Mouse (Mus musculus) liver, adult 2 months (tissue): ENCODE data around the gene Slc13a5. TPM values are rescaled to one million over a fixed set of nuclear protein-coding genes. Genes with fewer than 3 reads are reported as not detected.
A peak's percentile ranks its signal among the peaks of the same experiment; 100 is the strongest.

Experiments used
- DNase-seq: peaks from one replicate; pipeline ENCODE4 v3.0.0-alpha.2; 2011; ENCODE audit warnings: low read depth, low spot score; ENCODE audit errors: extremely low read depth
- H3K27ac ChIP-seq: fragments of 200-500 bp; replicated peaks from 2 replicates; pipeline ENCODE4 v1.5.1; 2012; ENCODE audit warnings: low read depth, mild to moderate bottlenecking, control low read depth, inconsistent platforms, low read length; ENCODE audit not compliant: insufficient read depth
- H3K27me3 ChIP-seq: fragments of 200-500 bp; 2 replicates; pipeline ENCODE4 v1.6.1; 2012; ENCODE audit warnings: mild to moderate bottlenecking, moderate library complexity, low read length, inconsistent platforms; ENCODE audit not compliant: control insufficient read depth, insufficient read depth
- H3K36me3 ChIP-seq: fragments of 200-500 bp; 2 replicates; pipeline ENCODE4 v1.6.1; 2012; ENCODE audit warnings: low read length, inconsistent platforms; ENCODE audit not compliant: control insufficient read depth, insufficient read depth
- H3K4me1 ChIP-seq: fragments of 200-500 bp; 2 replicates; pipeline ENCODE4 v1.6.1; 2011; ENCODE audit warnings: low read length; ENCODE audit not compliant: control insufficient read depth, insufficient read depth
- H3K4me3 ChIP-seq: fragments of 200-500 bp; 2 replicates; pipeline ENCODE4 v1.5.1; 2011; ENCODE audit warnings: low read depth, mild to moderate bottlenecking, control low read depth, low read length, moderate library complexity; ENCODE audit not compliant: insufficient read depth
- H3K79me2 ChIP-seq: fragments of 200-500 bp; 2 replicates; pipeline ENCODE4 v1.6.1; 2012; ENCODE audit warnings: inconsistent platforms, mild to moderate bottlenecking, low read length, moderate library complexity; ENCODE audit not compliant: control insufficient read depth, insufficient read depth
- H3K9ac ChIP-seq: fragments of 200-500 bp; 2 replicates; pipeline ENCODE4 v1.6.1; 2012; ENCODE audit warnings: low read depth, mild to moderate bottlenecking, control low read depth, inconsistent platforms, low read length
- CTCF ChIP-seq: fragments of 200-500 bp; IDR thresholded peaks from 2 replicates; pipeline ENCODE4 v1.5.1; 2011; ENCODE audit warnings: low read depth, low read length, control low read depth
- POLR2A ChIP-seq: fragments of 200-500 bp; IDR thresholded peaks from 2 replicates; pipeline ENCODE4 v1.6.1; 2011; ENCODE audit warnings: low read length, control low read depth; ENCODE audit not compliant: insufficient read depth; ENCODE audit errors: extremely low read depth
- WGBS: fragments of 180-500 bp; shearing (Covaris S2); methylation state at CpG from one replicate; pipeline ENCODE4 v1.1.7; 2018; 5-methylcytosine and 5-hydroxymethylcytosine counted together
- polyA plus RNA-seq: library from polyadenylated mRNA; depleted of rRNA; stranded (reverse); fragments of >200 nt; gene quantifications from 2 replicates; pipeline ENCODE4 v1.2.3, GENCODE M21; 2012
- total RNA-seq: library from RNA; depleted of rRNA; stranded (reverse); fragments of >200 nt; gene quantifications from 2 replicates; pipeline ENCODE4 v1.2.3, GENCODE M21; 2014

Slc13a5 gene
- total and polyA plus RNA-seq, 2 experiments: 1.1 to 1.6 TPM

DNA sequence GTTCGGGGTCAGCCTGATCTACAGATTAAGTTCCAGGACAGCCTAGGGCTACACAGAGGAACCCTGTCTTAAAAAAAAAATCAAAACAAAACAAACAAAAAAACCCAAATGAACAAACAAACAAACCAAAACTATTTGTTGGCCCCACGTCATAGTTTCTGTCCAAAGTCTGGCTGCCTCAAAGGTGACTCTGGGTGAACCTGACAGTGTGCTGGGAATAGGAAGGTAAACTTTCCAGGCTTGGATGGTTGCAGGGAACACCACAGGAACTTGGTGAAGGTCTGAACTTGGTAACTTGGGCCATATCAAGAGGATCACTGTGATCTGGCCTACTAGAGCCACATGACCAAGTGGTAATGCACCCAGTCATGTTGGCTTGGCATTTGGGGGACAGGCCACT, 10.6 kb downstream of the Slc13a5 start:
- peaks cover 7% of the 10 kb centered on the region for H3K4me1 ChIP-seq
- no peak overlapping the region for H3K9ac ChIP-seq
- no peaks in the 10 kb centered on the region for H3K36me3 ChIP-seq
- peak overlapping the region; percentile 74 for H3K27ac ChIP-seq
- DNase-seq: peak; percentile 92
- no peak for TF ChIP-seq POLR2A
- TF ChIP-seq CTCF: no peak
- WGBS: 34% methylated on average over 2 of the region's 2 CpGs
- no peaks in the 10 kb centered on the region for H3K27me3 ChIP-seq
- H3K79me2 ChIP-seq: no peaks in the 10 kb centered on the region
- H3K4me3 ChIP-seq: no peak overlapping the region

DNA sequence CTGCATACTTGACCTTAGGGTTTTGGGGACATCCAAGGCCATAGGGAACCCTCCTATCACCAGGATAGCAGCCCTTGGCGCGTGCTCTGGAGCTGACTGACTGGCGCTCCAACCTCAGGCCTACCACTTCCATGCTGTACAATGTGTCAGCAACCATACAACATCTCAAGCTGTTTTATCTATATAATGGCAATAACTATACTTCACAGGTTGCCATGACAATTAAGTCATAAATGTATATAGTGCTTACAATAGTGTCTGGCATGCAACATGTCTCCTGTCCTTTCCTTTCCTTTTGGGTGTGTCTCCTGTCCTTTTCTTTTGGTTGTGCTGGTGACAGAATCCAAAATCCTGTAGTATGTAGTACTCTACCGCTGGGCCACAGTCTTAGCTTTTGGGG, 11.4 kb downstream of the Slc13a5 start:
- Histone ChIP-seq H3K36me3 (no peaks in the 10 kb centered on the region), H3K4me1 (peaks cover 7% of the 10 kb centered on the region), H3K79me2 (no peaks in the 10 kb centered on the region), H3K4me3 (no peak overlapping the region), H3K27ac (no peak overlapping the region; the same call in 1 of the 2 replicates), H3K27me3 (no peaks in the 10 kb centered on the region), H3K9ac (no peak overlapping the region)
- 92% methylated on average over 4 of the region's 4 CpGs for whole genome bisulfite sequencing
- TF ChIP-seq CTCF (no peak), POLR2A (no peak)
- no peak for DNase-seq

DNA sequence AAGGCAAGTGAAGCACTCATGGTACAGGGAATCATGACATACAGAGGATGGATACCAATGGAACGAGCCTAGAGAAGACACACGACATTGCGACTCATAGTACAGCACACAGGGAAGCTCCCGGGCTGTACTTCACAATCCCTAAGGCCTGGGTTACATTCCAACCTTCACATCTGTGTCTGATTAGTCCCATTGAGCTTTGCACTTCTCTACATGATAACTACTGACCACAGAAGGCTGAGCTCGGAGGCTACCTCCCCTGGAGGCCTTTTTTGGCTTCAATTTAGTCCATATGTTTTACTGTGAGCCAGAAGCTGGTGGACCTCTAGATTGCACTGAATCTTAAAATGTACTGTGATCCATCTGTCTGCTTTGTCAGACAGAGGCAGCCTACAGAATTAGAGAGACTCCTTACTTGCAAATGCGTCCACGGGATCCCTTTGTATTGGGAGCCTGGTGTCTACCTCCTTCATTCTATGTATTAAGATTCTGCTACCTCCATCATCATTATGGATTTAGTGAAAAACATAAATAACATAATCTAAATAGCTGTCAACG, 21.7 kb downstream of the Slc13a5 start:
- no peak for TF ChIP-seq CTCF
- no peak for TF ChIP-seq POLR2A

DNA sequence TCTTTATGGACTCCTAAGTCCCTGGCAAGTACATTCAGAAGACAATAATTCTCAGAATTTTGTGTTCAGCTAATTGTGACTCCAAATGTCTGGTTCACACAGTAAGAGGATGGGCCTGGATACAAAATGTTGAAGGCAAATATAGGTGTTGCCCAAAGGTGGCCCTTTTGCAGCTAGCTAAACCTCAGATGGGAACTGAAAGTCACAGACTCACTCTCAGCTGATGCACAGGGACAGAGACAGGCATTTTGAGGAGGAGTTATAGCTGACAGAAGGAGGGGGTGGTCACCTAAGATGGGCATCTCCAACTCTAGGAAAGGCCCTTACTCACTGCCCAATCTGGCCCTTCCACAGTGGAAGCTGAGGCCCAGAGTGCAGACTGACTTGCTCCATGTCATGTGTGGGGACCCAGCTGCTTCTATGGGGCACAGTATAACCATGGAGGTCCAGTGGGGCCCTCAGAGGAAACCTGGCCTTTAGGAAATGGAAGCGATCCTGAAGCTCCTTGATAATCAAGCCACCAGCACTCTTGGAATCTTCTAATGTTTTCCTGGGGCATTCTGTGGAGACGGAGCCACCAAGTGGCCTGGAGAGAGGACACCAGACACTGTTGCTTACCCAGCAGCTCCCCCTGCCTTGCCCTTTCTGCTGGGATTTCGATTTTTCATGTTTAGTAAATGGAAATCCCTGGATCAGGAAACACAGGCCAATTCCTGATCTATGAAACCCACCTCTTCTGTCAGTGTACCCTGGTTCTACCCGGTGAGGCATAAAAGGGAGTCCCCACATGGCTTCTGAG, 26.8 kb downstream of the Slc13a5 start:
- no peak overlapping the region for H3K9ac ChIP-seq
- no peak overlapping the region for H3K4me3 ChIP-seq
- no peaks in the 10 kb centered on the region for H3K79me2 ChIP-seq
- DNase-seq: no peak
- H3K27ac ChIP-seq: no peak overlapping the region
- TF ChIP-seq CTCF (no peak), POLR2A (no peak)
- H3K27me3 ChIP-seq: no peaks in the 10 kb centered on the region
- 71% methylated on average over 4 of the region's 4 CpGs for WGBS
- H3K36me3 ChIP-seq: no peaks in the 10 kb centered on the region
- no peaks in the 10 kb centered on the region for H3K4me1 ChIP-seq

More for the DNA sequence above, 21.7 kb downstream of the Slc13a5 start:
- WGBS: 85% methylated on average over 8 of the region's 8 CpGs
- DNase-seq: no peak
- Histone ChIP-seq H3K79me2 (no peaks in the 10 kb centered on the region), H3K36me3 (no peaks in the 10 kb centered on the region), H3K4me3 (no peak overlapping the region), H3K27me3 (no peaks in the 10 kb centered on the region), H3K4me1 (no peaks in the 10 kb centered on the region), H3K9ac (no peak overlapping the region), H3K27ac (no peak overlapping the region)

DNA sequence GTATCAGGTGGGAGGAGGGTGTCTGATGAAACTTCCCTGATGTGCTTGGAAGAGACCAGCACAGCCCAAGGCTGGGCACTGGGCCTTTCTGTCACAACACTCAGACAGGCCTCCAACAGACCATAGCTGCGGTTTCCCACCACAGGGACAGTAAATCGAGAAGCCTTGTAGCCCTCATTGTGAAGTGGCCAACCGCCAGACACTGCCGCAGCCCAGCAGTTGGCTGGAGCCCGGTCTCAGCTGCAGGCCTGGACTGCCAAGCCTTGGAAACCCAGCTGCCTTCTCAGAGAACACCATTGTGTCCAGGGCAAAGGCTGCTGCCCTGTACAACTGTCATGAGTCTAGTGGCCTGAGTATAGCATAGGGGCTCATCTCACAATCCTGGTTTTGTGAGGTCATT, 33.0 kb downstream of the Slc13a5 start:
- Histone ChIP-seq H3K9ac (no peak overlapping the region), H3K4me1 (no peaks in the 10 kb centered on the region), H3K79me2 (no peaks in the 10 kb centered on the region), H3K27ac (no peak overlapping the region), H3K4me3 (no peak overlapping the region), H3K27me3 (no peaks in the 10 kb centered on the region), H3K36me3 (no peaks in the 10 kb centered on the region)
- 83% methylated on average over 5 of the region's 5 CpGs for WGBS
- TF ChIP-seq POLR2A: no peak
- no peak for TF ChIP-seq CTCF
- no peak for DNase-seq

DNA sequence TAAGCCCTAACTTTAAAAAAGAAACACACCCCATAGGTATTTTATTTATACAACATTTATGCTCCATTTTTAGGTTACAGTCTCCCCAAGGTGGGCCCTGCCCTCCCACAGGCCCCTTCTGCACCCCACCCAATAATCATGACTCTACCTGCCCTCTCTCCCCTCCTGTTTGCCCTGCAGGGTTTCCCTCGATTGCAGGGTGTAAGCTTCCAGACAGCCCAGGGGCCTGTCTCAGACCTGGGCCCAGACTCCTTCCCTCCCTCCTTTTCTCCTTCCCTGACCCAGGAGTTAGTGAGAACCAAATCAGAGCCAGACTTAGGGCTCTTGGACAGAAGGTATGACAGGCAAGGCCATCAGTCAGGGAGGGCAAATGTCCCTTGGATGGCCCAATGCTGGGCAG, 34.0 kb downstream of the Slc13a5 start:
- Histone ChIP-seq H3K9ac (no peak overlapping the region), H3K27me3 (no peaks in the 10 kb centered on the region), H3K4me1 (no peaks in the 10 kb centered on the region), H3K4me3 (no peak overlapping the region), H3K36me3 (no peaks in the 10 kb centered on the region), H3K27ac (no peak overlapping the region), H3K79me2 (no peaks in the 10 kb centered on the region)
- 70% methylated on average over 1 of the region's 1 CpGs for WGBS
- DNase-seq: no peak
- no peak for TF ChIP-seq POLR2A
- TF ChIP-seq CTCF: no peak
